Mouse (Mus musculus) large intestine, adult 2 months (tissue): ENCODE data around the gene March4. TPM values are rescaled to one million over a fixed set of nuclear protein-coding genes. Genes with fewer than 3 reads are reported as not detected.

Experiments used
- DNase-seq: peaks from one replicate; pipeline ENCODE4 v3.0.0-alpha.2; 2012; ENCODE audit warnings: low read depth, low spot score
- WGBS: fragments of 180-500 bp; shearing (Covaris S2); methylation state at CpG from one replicate; pipeline ENCODE4 v1.1.7; 2018; 5-methylcytosine and 5-hydroxymethylcytosine counted together
- polyA plus RNA-seq: library from polyadenylated mRNA; depleted of rRNA; stranded (reverse); fragments of >200 nt; gene quantifications from 2 replicates; pipeline ENCODE4 v1.2.3, GENCODE M21; 2012; rRNA removed

The March4 gene
- polyA plus RNA-seq: 0.07 and 0.14 TPM in 2 replicates

DNA sequence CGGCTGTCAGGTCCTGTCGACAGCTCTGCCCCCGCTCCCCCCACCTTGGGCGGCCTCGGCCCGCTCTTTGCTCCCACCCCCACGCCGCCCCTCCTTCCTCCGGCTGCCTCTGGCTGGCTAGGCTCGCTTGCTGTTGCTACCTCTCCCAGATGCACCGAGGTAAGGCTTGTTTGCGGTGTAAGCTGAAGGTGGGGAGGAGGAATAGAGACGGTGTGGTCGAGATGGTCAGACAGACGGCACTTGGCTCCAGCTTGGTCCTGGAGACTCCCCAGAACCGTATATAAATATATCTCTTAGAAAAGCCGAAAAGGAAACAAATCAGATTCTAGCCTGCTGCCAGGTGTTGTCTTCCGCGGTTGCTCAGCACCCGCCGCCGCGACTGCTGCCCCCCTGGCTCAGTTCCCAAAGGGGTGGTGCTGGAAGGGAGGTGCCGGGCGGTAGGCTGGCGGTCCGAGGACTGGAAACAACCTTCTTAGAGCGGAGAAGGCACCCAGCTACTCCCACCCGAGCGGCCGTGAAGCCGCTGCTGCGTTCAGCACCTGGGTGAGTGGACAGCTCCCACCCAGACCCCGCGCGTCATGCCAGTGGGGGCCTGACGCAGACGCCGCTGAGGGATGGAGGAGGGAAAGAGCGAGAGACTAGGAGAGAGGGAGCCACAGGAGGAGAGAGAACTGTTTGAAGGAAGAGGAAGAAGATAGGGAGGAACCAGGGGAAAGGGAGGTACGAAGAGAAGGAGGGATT, at the start of gene March4:
Gene March4, minus strand, starts transcription at position 320 of the 741 bp plus-strand sequence.
- WGBS: 2% methylated on average over 41 of the region's 41 CpGs
- no peak for DNase-seq

DNA sequence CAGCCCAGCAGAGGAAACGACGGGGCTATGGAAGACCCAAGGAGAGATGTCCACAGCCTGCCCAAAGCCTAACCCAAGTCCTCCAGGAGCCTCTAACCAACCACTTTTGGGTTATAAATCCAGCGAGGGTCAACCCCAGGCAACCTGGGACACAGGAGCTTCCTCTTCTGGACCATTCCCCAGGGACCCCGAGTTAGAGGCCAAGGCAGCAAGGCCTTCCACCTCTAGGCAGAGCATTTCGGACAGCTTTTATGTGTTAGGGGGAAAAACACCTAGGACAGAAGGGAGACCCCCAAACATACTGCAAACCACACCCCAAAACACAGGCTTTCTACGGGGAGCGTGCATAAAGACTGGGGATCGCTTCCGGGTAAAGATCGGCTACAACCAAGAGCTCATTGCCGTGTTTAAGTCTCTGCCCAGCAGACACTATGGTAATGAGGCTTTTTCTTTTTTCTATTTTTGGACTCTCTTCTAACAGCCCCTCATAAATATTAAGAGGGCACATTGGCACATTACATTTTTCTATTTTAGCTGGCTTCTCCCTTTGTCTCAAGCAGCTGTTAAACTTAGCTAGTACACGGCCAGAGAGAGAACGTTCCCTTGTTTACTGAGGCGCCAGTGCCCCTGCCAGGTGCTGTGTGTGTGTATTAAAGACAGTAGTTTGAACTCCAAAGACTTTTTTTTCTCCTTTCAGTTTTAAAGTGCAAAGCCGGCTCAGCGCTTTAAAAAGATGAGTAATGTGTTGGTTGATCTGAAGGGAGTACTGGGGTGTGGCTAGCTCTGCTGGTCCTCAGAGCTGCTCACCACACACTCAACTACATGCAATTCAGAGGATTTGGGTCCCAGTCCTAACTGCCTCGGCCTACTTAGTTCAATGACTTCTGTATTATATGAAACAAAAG, 49.5 kb upstream of the March4 start:
- DNase-seq: no peak
- WGBS: 87% methylated on average over 17 of the region's 17 CpGs

DNA sequence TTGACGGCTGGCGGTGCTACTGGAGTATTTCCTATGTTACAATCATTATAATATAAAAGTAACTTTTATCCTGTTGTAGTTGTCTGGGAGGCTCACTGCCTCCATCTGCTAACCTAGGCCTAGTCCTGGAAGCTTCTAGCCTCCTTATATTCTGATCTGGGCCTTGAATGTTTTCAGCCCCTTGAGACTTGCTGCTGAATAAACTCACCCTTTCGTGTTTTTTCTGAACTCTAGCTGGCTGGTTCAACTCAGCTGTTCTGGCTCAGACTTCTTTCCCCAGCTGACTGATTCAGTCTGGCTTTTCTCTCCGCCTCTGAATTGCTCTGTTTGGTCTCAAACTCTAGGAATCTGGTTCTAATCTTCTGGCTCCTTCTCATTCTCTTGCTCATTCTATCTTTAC, 47.2 kb upstream of the March4 start:
- 68% methylated on average over 4 of the region's 4 CpGs for WGBS
- no peak for DNase-seq

DNA sequence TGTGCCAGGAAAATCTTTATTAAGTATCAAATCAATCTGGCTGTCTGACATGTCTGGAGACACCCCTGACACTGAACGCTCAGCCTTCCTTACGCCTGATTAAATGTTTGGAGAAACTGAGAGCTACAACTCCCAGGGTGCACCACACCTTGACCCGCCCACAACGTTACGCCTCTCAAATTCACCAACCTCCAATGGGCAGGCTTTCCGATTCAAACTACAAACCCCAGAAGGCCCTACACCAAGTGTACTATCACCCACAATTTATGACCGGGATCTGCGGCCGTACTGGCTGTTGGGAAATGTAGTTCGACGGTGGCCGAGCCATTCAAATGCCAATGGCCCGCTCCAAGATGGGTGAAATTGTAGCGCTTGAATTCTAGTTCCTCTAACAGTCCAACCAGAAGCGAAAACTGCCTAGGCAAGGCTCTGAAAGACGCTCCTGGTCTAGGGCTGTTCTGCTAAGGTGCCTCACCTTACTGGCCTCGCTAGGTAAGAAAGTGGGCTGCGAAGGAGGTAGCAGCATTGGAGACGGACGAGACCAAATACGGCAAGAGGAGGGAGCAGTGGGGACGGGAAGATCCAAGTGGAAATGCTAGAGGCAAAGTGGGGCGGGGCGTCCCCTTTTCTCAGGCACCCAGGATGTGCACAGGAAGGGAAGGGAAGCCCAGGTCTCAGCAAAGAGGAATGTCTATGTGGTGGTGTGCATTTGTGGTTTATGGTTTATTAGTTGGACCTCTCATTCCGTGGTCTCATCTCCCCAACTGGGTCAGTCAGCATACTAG, 46.4 kb upstream of the March4 start, which contains the start of gene Smarcal1:
Gene Smarcal1, plus strand, starts transcription at position 305 of the 785 bp plus-strand sequence.
- under 1% methylated on average over 25 of the region's 25 CpGs for WGBS
- peak; percentile 94 for DNase-seq

DNA sequence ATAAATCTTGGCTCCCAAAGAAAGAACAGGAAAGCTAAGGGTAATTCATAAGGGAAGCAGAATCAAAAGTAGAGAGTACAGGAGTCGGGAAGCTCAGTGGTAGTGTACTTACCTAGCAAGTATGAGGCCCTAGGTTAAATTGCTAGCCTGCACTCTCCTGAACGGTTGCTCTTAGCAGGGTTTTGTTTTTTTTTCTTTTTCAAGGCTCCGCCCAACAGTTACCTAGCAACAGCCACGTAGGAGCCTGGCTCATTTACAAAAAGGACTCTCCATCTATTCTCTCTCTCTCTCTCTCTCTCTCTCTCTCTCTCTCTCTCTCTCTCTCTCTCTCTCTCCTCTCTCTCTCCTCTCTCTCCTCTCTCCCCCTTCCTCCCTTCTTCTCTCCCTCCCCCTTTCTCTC, 42.1 kb upstream of the March4 start:
- WGBS: 32% methylated on average over 4 of the region's 4 CpGs

DNA sequence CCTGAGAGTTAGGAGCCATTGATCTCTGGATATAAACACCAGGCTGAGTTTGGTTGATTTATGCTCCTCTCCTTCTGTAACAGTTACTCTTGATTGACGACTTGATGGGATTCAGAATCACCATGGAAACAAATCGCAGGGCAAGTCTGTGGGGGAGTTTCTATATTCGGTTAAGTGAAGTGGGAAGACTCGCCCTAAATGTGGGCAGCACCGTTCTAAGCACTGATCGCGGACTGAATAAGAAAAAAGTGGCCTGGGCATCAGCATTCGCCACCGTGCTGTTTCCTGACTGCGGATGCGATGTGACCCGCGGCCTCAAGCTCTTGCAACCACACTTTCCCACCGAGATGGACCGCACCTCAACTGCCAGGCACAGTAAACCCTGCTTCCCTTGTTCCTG, 41.6 kb upstream of the March4 start:
- whole genome bisulfite sequencing: 48% methylated on average over 15 of the region's 15 CpGs
- DNase-seq: no peak

More for the DNA sequence above, 42.1 kb upstream of the March4 start:
- no peak for DNase-seq

DNA sequence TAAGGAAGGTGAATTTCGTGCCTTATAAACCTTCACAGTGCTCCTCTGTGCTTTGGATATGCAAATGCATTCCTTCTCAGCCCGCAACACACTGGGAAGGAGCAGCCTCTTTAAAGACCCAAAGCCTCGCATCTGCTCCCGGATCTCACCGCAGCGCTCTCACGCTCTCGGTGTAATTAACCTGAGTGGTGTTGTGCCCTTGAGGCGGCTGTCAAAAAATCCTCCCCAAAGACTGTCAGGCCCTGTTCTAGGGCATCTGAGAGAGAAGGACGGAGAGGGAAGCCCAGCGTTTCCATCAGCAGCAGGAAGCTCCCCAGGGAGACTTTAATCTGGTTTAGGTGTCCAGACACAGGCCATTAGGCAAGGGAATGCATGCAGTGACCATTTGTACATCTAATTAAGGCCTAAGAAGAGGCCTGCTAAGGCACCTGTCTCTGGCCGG, 40.8 kb upstream of the March4 start:
- 30% methylated on average over 12 of the region's 12 CpGs for WGBS
- no peak for DNase-seq

DNA sequence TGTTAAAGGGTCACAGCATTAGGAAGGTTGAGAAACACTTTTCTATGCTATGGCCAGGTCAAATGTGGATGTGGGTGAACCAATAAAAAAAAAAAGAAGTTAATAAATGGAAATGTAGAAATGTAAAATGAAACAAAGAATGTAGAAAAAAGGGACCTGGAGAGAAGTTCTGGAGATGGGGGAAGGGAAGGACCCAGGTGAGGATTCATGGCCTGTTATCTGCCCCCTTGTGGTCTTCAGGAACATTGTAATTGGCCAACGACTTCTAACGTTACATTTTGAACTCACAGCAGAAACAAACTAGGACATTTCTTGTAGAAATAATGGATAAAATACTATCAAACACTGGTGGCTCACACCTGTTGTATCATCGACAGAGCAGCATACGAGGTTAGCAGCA, 38.4 kb upstream of the March4 start:
- DNase-seq: no peak
- 37% methylated on average over 4 of the region's 4 CpGs for WGBS

DNA sequence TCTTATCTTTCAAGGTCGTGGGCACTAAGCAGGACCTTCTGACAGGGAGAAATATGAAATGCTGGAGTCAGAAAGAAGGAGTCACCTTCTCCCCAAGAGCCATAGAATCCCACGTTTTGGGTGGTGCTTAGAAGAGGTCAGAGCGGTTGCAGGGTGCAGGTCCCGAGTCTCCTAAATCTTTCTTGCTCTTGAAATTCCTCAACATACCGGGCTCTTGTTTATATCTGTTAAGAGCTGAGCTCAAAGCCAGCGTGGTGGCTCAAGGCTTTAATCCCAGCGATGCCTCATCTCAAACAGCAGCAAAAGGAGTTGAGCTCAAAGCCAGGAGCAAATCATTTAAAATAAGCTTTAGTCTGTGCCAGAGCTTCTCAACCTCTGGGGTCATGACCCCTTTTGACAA, 37.9 kb upstream of the March4 start:
- no peak for DNase-seq
- 44% methylated on average over 7 of the region's 7 CpGs for WGBS

DNA sequence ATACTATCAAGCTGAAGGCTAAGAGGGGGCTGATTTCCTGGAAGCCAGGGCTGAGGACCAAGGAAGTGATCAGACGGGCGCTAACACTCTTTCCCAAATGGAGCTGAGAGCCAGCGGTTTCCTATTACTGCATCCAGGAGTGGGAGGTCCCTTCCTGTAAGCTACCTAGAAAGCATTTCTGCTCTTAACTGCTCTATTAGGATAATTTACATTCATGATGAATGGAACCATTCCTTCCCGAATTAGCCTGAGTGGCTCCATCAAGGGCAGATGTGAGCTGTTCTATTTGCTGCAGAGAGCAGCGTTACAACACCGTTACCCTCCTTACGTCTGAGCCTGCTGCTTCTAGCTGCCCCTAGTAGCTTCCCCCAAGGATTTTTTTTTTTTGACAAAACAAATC, 37.3 kb upstream of the March4 start:
- 58% methylated on average over 7 of the region's 7 CpGs for WGBS
- DNase-seq: no peak

DNA sequence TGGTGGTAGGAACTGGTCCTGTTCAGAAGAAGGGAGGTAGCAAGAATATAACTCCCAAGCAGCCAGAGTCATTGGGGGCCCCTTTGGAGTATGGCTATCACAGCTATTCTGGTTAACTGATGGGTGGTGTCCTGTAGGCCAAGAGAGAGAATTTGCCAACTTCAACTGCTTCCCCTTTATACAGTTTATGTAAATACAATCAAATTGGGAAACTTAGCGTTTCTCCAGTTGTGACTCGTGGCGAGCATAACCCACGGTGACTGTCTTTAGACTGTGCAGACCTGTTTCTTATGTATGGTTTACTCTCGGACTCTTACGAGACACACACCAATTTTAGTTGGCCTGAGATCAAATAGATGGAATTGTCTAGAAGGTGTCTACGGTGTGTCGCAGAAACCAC, 32.0 kb upstream of the March4 start:
- DNase-seq: no peak
- 74% methylated on average over 8 of the region's 8 CpGs for WGBS

DNA sequence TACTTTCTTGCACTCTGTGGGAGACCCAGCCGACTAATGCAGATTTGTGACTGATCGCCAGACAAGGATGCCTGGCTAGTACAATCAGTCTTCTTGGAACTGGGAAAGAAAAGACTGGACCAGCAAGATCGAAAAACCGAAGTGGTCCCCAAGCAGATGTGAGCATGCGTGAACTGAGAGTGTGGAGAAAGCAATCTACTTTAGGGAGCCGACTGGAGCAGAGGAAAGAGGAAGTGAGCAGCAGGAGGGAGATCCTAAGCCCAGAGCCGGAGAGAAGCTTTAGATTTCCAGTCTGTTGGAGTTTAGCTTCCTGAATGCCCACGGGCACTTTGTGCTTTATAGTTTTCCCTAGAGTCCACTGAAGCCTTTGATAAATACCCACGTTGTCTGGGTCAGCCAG, 30.3 kb upstream of the March4 start:
- no peak for DNase-seq
- WGBS: 47% methylated on average over 9 of the region's 9 CpGs

DNA sequence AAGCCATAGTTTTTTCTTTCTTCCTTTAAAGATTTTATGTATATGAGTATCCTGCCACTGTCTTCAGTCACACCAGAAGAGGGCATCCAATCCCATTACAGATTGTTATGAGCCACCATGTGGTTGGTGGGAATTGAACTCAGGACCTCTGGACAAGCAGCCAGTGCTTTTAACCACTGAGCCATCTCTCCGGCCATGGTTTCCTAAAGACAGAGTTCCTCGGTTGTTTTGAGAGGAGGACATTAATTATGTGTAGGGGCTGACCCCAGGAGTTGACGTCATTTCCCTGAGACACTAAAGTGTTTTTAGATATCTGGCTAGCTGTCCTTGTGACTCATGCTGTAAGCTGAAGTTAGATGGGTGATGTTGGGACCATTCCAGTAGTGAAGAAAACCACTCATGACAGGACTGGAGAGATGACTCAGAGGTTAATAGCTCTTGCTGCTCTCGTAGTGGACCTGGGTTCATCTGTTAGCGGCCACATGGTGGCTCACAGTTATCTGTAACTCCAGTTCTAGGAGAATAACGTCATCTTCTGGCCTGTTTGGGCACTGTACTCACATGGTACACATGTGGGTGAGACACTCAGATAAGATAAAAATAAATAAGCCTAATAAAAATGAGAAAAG, 27.7 kb upstream of the March4 start:
- 58% methylated on average over 6 of the region's 6 CpGs for WGBS
- no peak for DNase-seq

DNA sequence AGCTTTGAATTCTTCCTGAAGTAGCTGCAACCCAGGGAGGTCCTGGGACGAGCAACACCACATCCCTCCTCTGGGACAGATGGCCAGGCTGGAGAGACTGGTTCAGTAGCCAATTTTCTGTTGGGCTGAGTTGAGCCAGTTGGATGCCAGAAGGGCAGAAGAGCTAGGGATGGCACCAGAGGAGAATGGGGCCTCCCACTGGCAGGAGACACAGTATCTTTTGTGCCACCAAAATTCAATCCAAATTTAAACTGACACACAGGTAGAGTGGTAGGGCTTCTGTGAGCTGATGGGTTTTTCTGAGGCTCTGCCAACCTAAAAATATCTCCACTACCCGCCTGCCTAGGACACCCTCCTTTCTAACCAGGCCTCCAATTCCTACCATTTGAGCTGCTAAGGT, 21.9 kb upstream of the March4 start:
- no peak for DNase-seq
- 61% methylated on average over 2 of the region's 2 CpGs for WGBS

DNA sequence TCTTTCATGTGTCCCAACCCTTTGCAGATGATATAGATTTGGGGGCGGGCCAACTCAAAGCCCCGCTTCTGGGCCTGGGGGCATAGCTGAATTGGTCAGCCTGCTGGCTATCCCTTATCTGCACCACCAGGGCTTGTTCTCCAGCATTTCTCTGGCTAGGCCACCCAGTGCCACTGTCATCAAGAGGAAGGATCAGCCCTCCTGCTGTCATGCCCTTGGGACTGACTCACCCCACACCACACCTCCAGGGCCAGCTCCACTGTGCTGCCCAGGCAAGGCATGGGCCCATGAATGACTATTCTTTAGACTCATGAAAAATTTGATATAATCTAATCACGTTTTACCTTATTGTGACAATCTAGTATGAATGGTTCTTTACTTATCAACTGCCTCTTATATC, 19.7 kb upstream of the March4 start:
- WGBS: 83% methylated on average over 3 of the region's 3 CpGs

DNA sequence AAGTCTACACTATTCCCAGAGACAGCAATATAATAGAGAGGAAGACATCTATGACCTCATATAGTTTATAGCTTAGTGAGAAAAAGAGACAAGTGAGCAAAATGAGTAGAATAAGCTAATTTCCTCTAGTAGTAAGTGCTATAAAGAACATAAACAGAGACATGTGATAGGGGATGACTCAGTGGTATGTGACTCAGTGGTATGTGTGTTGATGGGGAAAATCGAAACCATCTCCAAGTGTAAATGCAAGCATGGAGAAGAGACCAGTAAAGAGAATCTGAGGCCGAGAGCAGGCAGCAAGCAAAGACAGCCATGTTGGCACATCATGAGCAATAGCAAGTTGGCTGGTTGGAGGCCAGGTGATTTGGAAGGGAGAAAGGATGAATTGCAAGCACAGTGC, 13.6 kb upstream of the March4 start:
- DNase-seq: no peak
- WGBS: 77% methylated on average over 2 of the region's 2 CpGs

More for the DNA sequence above, 19.7 kb upstream of the March4 start:
- no peak for DNase-seq

DNA sequence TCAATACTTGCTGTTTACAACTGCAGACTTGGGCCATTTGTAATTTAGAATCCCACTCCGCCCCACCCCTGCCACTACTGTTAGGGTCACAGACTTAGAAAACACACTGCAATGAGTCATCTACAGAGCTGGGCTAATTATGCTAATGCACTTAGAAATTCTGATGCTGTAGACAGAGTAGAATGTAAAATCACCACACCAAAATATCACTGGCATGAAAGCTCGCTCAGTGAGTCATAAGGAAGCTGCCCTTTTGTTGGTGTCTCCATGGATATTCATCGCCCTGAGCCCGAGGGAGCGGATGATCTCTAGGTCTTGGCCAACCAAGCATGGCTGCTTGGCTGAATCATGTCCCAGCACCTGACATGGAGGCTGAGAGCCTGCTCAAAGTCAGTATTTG, 1.5 kb upstream of the March4 start:
- WGBS: 76% methylated on average over 5 of the region's 5 CpGs
- DNase-seq: no peak

DNA sequence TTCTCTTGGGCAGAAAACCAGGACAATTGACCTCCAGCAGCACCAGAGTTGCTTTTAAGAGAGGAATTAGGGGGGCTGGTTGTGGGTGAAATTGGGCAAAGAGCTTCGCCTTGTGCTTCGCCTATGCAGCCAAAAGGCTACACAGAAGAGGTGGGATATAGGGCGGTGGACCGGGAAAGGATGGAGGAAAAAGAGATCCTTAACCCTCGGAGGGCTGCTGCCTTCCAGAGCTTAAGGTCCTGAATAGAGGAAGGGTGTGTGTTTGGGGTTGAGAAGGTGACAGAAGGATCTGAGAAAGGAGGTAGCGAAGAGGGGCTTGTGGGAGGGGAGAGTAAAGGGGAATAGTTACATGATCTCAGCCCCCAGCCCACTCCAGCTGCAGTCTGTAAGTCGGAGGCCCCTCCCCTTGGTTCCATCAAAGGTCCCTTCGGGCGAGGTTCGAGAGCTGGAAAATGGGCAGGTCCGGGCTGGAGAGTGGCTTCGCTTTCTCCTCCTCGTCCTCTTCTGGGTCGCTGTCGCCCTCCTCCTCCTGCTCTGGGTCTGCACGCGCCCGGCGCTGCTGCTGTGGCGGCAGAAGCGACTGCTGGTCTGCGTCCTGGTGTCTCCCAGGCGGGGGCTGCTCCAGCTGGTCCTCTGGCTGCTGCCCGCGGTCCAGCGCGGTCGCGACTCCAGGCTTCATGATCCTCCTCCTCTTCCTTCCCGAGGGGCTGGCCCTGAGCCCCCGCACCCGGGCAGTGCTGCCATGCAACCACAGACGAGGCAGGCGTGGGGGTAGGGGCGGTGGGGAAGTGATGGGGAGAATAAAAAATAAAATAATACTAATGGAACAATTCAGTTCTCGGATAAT, 782 bp downstream of the March4 start:
- no peak for DNase-seq
- 4% methylated on average over 36 of the region's 36 CpGs for WGBS

DNA sequence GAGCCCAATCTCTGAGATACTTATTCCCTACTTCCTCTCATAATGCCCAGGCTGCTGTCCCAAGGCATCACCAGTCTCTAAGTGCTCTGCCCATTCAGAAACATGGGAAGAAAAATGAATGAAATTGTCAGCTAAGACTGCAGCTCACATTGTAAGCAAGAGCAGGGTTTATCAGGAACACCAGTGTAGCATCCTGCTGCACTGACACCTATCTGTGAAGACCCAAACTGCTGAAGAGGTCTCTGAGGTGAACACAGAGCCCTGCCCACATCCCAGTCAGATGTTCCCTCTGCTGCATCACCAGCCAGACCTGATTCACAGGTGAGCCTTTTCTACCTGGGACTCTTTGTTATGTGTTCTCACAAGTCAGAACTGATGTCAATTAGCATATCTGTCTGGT, 3.3 kb downstream of the March4 start:
- no peak for DNase-seq
